Mouse (Mus musculus): ENCODE measurements around the gene Gm20388. TPM values are rescaled to one million over a fixed set of nuclear protein-coding genes. Genes with fewer than 3 reads are reported as not detected.
"Not testable (repeated sequence)": the region's sequence is repeated elsewhere in the genome, so short reads cannot be mapped to it uniquely, and the experiment has no call there.

Gene Gm20388
- polyA plus RNA-seq, 1 experiment from 2014 or later = 47.1 TPM

GRCm38 (mm10) chr8:123453951-123454350, 3543.3 kb downstream of the Gm20388 start:
- H3K4me3 ChIP-seq (ENCODE audit: inconsistent target) = no peak overlapping the region
- H3K79me2 ChIP-seq (ENCODE audit: inconsistent target) = no peaks in the 10 kb centered on the region
- WGBS (ENCODE audit: missing documents) = 94% methylated on average over 5 of the region's 5 CpGs
- H3K27ac ChIP-seq = no peak overlapping the region
- H3K36me3 ChIP-seq (ENCODE audit: inconsistent target) = peaks cover 39% of the 10 kb centered on the region; the same call in 1 of the 2 replicates

- no peaks in the 10 kb centered on the region for H3K79me2 ChIP-seq (ENCODE audit: inconsistent target)
- H3K4me3 ChIP-seq (ENCODE audit: inconsistent target) = no peak overlapping the region
- no peak overlapping the region for H3K27ac ChIP-seq
- peaks cover 43% of the 10 kb centered on the region; the same call in 1 of the 2 replicates for H3K36me3 ChIP-seq (ENCODE audit: inconsistent target)
- WGBS (ENCODE audit: missing documents) = 90% methylated on average over 6 of the region's 6 CpGs
Measured at GRCm38 (mm10) chr8:123454559-123454958, 3543.9 kb downstream of the Gm20388 start.

- 93% methylated on average over 3 of the region's 4 CpGs for WGBS (ENCODE audit: missing documents)
- H3K4me3 ChIP-seq (ENCODE audit: inconsistent target) = no peak overlapping the region
- H3K79me2 ChIP-seq (ENCODE audit: inconsistent target) = no peaks in the 10 kb centered on the region
- peaks cover 12% of the 10 kb centered on the region; the same call in 1 of the 2 replicates for H3K36me3 ChIP-seq (ENCODE audit: inconsistent target)
- H3K27ac ChIP-seq = no peak overlapping the region
Measured at GRCm38 (mm10) chr8:123463651-123464050, 3553.0 kb downstream of the Gm20388 start.

GRCm38 (mm10) chr8:123467476-123467875, 3556.8 kb downstream of the Gm20388 start:
- Histone ChIP-seq H3K36me3 (ENCODE audit: inconsistent target) (no peaks in the 10 kb centered on the region), H3K4me3 (ENCODE audit: inconsistent target) (no peak overlapping the region), H3K27ac (no peak overlapping the region), H3K79me2 (ENCODE audit: inconsistent target) (no peaks in the 10 kb centered on the region)
- 30% methylated on average over 3 of the region's 3 CpGs for WGBS (ENCODE audit: missing documents)

GRCm38 (mm10) chr8:123472991-123473390, 3562.3 kb downstream of the Gm20388 start:
- 100% methylated on average over 6 of the region's 6 CpGs for WGBS (ENCODE audit: missing documents)
- H3K27ac ChIP-seq; H3K79me2 ChIP-seq (ENCODE audit: inconsistent target): not testable (repeated sequence)

GRCm38 (mm10) chr8:123474549-123474948, 3563.9 kb downstream of the Gm20388 start:
- not testable (repeated sequence) for H3K36me3 ChIP-seq (ENCODE audit: inconsistent target); H3K4me3 ChIP-seq (ENCODE audit: inconsistent target); H3K27ac ChIP-seq
- WGBS (ENCODE audit: missing documents) = 21% methylated on average over 5 of the region's 5 CpGs
- peaks cover 16% of the 10 kb centered on the region for H3K79me2 ChIP-seq (ENCODE audit: inconsistent target)

More at GRCm38 (mm10) chr8:123472991-123473390, 3562.3 kb downstream of the Gm20388 start:
- not testable (repeated sequence) for H3K4me3 ChIP-seq (ENCODE audit: inconsistent target); H3K36me3 ChIP-seq (ENCODE audit: inconsistent target)

- WGBS (ENCODE audit: missing documents) = 13% methylated on average over 33 of the region's 34 CpGs
- Histone ChIP-seq H3K79me2 (ENCODE audit: inconsistent target) (peaks cover 32% of the 10 kb centered on the region), H3K4me3 (ENCODE audit: inconsistent target) (peak overlapping the region; percentile 96), H3K36me3 (ENCODE audit: inconsistent target) (peaks cover 10% of the 10 kb centered on the region; the same call in 1 of the 2 replicates), H3K27ac (no peak overlapping the region)
Measured at GRCm38 (mm10) chr8:123476911-123477736, 3566.5 kb downstream of the Gm20388 start.

- Histone ChIP-seq H3K79me2 (ENCODE audit: inconsistent target) (peaks cover 38% of the 10 kb centered on the region), H3K27ac (peak within 1 kb of the TSS; percentile 66), H3K4me3 (ENCODE audit: inconsistent target) (peak within 1 kb of the TSS; percentile 96), H3K36me3 (ENCODE audit: inconsistent target) (peaks cover 17% of the 10 kb centered on the region; the same call in 1 of the 2 replicates)
- under 1% methylated on average over 53 of the region's 58 CpGs for WGBS (ENCODE audit: missing documents)
Measured at GRCm38 (mm10) chr8:123477737-123478258, 3567.2 kb downstream of the Gm20388 start, which contains the start of gene Afg3l1. Gene Afg3l1 (plus strand): TSS chr8:123477903.

GRCm38 (mm10) chr8:123478456-123479218, 3568.0 kb downstream of the Gm20388 start:
- peak overlapping the region; percentile 66 for H3K27ac ChIP-seq
- peaks cover 22% of the 10 kb centered on the region; the same call in 1 of the 2 replicates for H3K36me3 ChIP-seq (ENCODE audit: inconsistent target)
- peak overlapping the region; percentile 96 for H3K4me3 ChIP-seq (ENCODE audit: inconsistent target)
- peaks cover 39% of the 10 kb centered on the region for H3K79me2 ChIP-seq (ENCODE audit: inconsistent target)
- WGBS (ENCODE audit: missing documents) = 31% methylated on average over 16 of the region's 16 CpGs

GRCm38 (mm10) chr8:123482627-123483026, 3572.0 kb downstream of the Gm20388 start:
- H3K36me3 ChIP-seq (ENCODE audit: inconsistent target) = peaks cover 50% of the 10 kb centered on the region
- H3K27ac ChIP-seq = no peak overlapping the region
- WGBS (ENCODE audit: missing documents) = 91% methylated on average over 7 of the region's 7 CpGs
- H3K79me2 ChIP-seq (ENCODE audit: inconsistent target) = peaks cover 39% of the 10 kb centered on the region
- no peak overlapping the region for H3K4me3 ChIP-seq (ENCODE audit: inconsistent target)

- 72% methylated on average over 14 of the region's 15 CpGs for WGBS (ENCODE audit: missing documents)
- Histone ChIP-seq H3K27ac (no peak overlapping the region), H3K36me3 (ENCODE audit: inconsistent target) (peaks cover 91% of the 10 kb centered on the region)
Measured at GRCm38 (mm10) chr8:123491280-123492075, 3580.8 kb downstream of the Gm20388 start.

GRCm38 (mm10) chr8:123492898-123493297, 3582.3 kb downstream of the Gm20388 start:
- 96% methylated on average over 9 of the region's 9 CpGs for WGBS (ENCODE audit: missing documents)
- no peaks in the 10 kb centered on the region for H3K79me2 ChIP-seq (ENCODE audit: inconsistent target)
- H3K27ac ChIP-seq = no peak overlapping the region
- H3K4me3 ChIP-seq (ENCODE audit: inconsistent target) = no peak overlapping the region
- peaks cover 89% of the 10 kb centered on the region for H3K36me3 ChIP-seq (ENCODE audit: inconsistent target)

More at GRCm38 (mm10) chr8:123491280-123492075, 3580.8 kb downstream of the Gm20388 start:
- Histone ChIP-seq H3K4me3 (ENCODE audit: inconsistent target) (no peak overlapping the region), H3K79me2 (ENCODE audit: inconsistent target) (no peaks in the 10 kb centered on the region)

- Histone ChIP-seq H3K27ac (no peak overlapping the region), H3K79me2 (ENCODE audit: inconsistent target) (no peaks in the 10 kb centered on the region), H3K4me3 (ENCODE audit: inconsistent target) (no peak overlapping the region), H3K36me3 (ENCODE audit: inconsistent target) (peaks cover 88% of the 10 kb centered on the region)
- WGBS (ENCODE audit: missing documents) = 93% methylated on average over 4 of the region's 4 CpGs
Measured at GRCm38 (mm10) chr8:123497699-123498098, 3587.1 kb downstream of the Gm20388 start.

- Histone ChIP-seq H3K4me3 (ENCODE audit: inconsistent target) (no peak overlapping the region), H3K27ac (no peak overlapping the region), H3K79me2 (ENCODE audit: inconsistent target) (no peaks in the 10 kb centered on the region), H3K36me3 (ENCODE audit: inconsistent target) (peaks cover 88% of the 10 kb centered on the region)
- WGBS (ENCODE audit: missing documents) = 94% methylated on average over 11 of the region's 11 CpGs
Measured at GRCm38 (mm10) chr8:123498963-123499362, 3588.3 kb downstream of the Gm20388 start.

Data from macrophage (primary cell).